Mouse (Mus musculus): ENCODE measurements at regions not wholly inside any gene's neighbourhood (a gene's known extent, or its start where the extent isn't known, plus 50 kb on each side); places are given as distances from the start of the nearest gene placed in this dataset.

DNA sequence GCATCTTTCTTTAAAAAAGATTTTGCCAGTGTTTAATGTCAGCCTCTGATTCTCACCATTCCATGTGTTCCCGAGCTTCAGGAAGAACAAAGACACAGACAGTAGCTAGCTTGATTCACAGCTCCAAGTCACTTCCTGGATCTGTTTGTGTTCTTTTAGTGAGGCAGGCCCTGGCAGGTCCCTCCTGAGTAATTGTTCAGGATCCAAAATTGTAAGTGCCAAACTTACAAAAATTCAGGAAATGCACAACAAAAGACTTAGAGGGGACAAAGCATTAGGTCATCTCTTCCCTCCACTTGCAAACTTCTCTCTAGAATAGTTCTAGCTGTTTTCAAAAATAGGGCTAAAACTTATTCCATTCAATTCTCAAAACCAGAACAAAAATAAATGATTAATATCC, 546.3 kb upstream of the Klf6 start:
- WGBS, result 45% methylated on average over 1 of the region's 1 CpGs
- Histone ChIP-seq H3K27ac (no peak overlapping the region), H3K4me3 (replicated peaks; ENCODE audit: low read length) (no peak overlapping the region), H3K4me2 (replicated peaks) (no peak overlapping the region), H3K36me3 (replicated peaks; ENCODE audit: control insufficient read depth, insufficient read depth) (no peaks in the 10 kb centered on the region), H3K9ac (no peak overlapping the region), H3K27me3 (ENCODE audit: control insufficient read depth, insufficient read depth, low read length) (no peaks in the 10 kb centered on the region), H3K9me3 (ENCODE audit: control insufficient read depth, low read length) (no peaks in the 10 kb centered on the region), H3K4me1 (replicated peaks; ENCODE audit: control insufficient read depth, insufficient read depth, low read length) (no peaks in the 10 kb centered on the region; the same call in 1 of the 2 replicates)
- ATAC-seq (ENCODE audit: low FRiP score) (no peak), DNase-seq (ENCODE audit: low spot score) (no peak)

DNA sequence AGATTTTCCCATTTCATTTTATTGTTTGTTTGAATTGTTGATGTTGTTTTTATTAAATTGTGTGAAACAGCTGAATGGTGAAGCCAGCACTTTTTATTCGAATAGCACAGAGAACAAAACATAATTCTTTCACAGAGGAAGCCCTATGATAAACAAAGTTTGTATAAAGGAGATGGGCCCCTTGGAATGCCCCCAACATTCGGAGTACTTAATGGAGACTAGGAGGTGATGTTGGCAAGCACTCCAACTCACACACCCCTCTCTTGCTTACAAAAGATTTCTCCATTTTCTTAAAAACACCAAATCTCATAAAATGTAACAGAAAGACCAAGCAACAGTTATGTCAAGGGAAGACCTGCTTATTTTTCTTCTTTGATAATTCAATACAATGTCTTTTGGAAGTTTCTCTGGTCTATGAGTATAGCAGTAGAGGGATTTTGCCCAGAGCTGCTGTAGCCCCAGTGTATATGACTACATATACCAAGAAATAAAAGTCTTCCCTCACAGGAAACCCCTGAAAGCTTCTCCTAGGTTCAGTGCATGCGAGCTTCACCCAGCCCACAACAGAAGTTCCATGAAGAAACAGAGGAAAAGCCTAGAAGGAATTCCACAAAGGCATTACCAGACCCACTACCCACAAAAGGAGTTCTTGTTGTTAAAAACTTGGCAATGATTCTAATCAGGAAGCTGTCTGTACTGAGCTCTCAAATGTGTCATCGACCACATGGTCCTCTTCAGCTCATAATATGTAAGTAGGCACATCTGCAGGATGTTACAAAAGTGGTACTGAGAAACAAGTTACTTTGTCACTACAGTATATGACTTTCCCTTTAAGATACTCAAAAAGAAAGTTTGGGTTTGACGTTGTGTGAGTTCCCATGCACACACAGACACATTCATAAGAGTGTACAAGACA, 543.1 kb upstream of the Klf6 start:
- Histone ChIP-seq H3K27me3 (ENCODE audit: control insufficient read depth, insufficient read depth, low read length) (no peaks in the 10 kb centered on the region), H3K4me2 (replicated peaks) (no peak overlapping the region), H3K27ac (no peak overlapping the region), H3K9me3 (ENCODE audit: control insufficient read depth, low read length) (no peaks in the 10 kb centered on the region), H3K9ac (no peak overlapping the region), H3K4me3 (replicated peaks; ENCODE audit: low read length) (no peak overlapping the region), H3K4me1 (replicated peaks; ENCODE audit: control insufficient read depth, insufficient read depth, low read length) (no peaks in the 10 kb centered on the region; the same call in 1 of the 2 replicates), H3K36me3 (replicated peaks; ENCODE audit: control insufficient read depth, insufficient read depth) (no peaks in the 10 kb centered on the region)
- no peak for DNase-seq (ENCODE audit: low spot score)
- no peak for ATAC-seq (ENCODE audit: low FRiP score)
- WGBS, result 83% methylated on average over 5 of the region's 5 CpGs

DNA sequence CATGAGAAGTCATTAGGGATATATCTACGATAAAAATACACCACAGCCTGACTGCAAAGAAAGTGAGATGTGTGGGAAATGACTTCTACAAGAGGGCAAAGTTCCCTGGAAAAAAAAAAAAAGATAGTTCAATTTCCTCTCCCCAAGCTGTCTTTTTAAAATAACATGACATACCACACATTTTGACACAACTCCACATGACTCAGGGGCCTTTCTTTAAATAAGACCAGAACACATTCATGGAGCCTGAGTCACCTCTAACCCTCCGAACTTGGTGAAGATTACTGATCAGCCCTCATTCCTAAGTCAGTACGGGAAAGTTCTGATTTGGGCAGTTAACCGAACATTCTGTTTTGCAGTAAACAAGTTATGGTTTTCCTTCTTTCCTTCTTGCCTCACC, 515.6 kb upstream of the Klf6 start:
- WGBS, result 71% methylated on average over 4 of the region's 4 CpGs
- H3K9ac ChIP-seq, result no peak overlapping the region
- H3K4me2 ChIP-seq (replicated peaks), result no peak overlapping the region
- H3K4me1 ChIP-seq (replicated peaks; ENCODE audit: control insufficient read depth, insufficient read depth, low read length), result no peaks in the 10 kb centered on the region
- H3K9me3 ChIP-seq (ENCODE audit: control insufficient read depth, low read length), result no peaks in the 10 kb centered on the region
- no peak overlapping the region for H3K4me3 ChIP-seq (replicated peaks; ENCODE audit: low read length)
- H3K27me3 ChIP-seq (ENCODE audit: control insufficient read depth, insufficient read depth, low read length), result no peaks in the 10 kb centered on the region
- no peaks in the 10 kb centered on the region for H3K36me3 ChIP-seq (replicated peaks; ENCODE audit: control insufficient read depth, insufficient read depth)
- no peak overlapping the region for H3K27ac ChIP-seq
- DNase-seq (ENCODE audit: low spot score) (no peak), ATAC-seq (ENCODE audit: low FRiP score) (no peak)

DNA sequence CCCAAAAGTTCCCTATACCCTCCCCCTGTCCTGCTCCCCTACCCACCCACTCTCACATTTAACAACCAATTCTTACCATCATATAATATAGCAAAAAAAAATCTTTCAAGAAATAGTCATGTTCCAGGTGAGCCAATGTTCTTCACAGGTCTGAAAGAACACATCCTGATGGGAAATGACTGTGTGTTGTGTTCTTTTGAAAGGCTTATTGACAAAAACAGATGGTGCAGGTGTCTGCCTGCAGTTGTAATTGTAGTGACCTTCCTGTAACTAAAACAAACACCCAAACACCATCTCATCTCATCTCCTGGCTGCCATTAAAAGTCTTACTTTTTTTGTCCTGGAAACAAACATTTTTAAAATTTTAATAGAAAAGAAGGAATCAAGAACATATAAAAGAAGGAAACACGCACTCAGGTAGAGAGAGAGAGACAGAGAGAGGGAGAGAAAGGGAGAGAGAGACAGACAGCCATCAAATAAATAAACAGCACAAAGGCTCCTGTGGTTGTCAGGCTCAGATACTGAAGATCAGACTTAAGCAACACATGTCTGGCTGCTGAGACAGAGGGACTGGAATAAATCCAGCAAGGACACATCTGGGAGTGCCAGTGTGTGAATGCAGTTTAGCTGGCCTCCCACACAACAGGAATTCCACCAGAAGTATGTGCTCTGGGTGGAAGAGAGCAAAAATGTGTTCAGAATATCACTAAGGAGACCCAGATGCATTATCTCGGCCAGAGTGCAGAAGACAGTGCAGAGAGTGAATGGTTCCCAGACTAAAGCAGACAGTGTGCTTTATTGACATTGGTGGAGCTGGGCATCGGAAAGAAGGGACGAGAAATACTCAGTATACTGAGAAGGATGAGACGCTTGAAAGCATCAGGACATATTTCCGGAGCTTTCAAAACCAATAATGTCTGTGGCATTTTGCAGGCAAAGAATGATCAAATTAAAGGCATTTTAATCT, 513.5 kb upstream of the Klf6 start:
- 69% methylated on average over 6 of the region's 6 CpGs for WGBS
- ATAC-seq (ENCODE audit: low FRiP score) (no peak), DNase-seq (ENCODE audit: low spot score) (no peak)
- no peaks in the 10 kb centered on the region for H3K4me1 ChIP-seq (replicated peaks; ENCODE audit: control insufficient read depth, insufficient read depth, low read length)
- no peak overlapping the region for H3K9ac ChIP-seq
- no peak overlapping the region for H3K27ac ChIP-seq
- no peaks in the 10 kb centered on the region for H3K36me3 ChIP-seq (replicated peaks; ENCODE audit: control insufficient read depth, insufficient read depth)
- H3K27me3 ChIP-seq (ENCODE audit: control insufficient read depth, insufficient read depth, low read length), result no peaks in the 10 kb centered on the region
- H3K9me3 ChIP-seq (ENCODE audit: control insufficient read depth, low read length), result no peaks in the 10 kb centered on the region
- no peak overlapping the region for H3K4me3 ChIP-seq (replicated peaks; ENCODE audit: low read length)
- H3K4me2 ChIP-seq (replicated peaks), result no peak overlapping the region

DNA sequence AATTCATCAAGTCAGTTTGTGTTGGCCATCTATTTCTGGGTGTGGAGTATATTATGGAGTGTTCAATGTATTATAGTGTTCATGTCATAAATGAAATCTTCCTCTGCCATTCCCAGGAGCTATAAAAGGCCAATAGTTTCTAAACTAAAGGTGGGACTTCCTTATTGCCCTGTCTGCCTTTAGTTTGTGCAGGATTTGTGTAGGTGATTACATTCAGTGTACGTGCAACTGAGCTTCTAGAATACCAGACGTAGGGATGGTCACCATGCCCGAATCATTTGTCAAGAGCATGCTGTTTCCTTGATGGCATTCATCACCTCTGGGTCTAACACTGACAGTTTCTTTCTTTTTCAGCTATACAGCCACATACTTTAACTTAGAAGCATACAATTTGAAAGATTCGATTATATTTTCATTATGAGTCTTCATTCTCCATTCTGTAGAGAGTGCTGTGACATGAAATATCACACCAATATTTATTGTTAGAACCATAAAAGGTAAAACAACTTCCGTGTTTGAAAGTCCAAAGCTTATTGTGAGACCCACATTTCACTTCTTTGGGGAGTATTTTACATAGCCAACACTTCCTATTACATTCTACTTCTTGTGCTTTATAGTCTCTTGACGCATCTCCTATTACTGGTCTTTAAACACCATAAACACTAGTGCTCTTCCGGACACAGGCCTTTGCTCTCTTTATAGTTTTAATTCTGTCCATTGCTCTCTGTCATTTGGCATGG, 494.1 kb upstream of the Klf6 start:
- Histone ChIP-seq H3K4me1 (replicated peaks; ENCODE audit: control insufficient read depth, insufficient read depth, low read length) (no peaks in the 10 kb centered on the region), H3K9me3 (ENCODE audit: control insufficient read depth, low read length) (no peaks in the 10 kb centered on the region), H3K36me3 (replicated peaks; ENCODE audit: control insufficient read depth, insufficient read depth) (no peaks in the 10 kb centered on the region), H3K4me2 (replicated peaks) (no peak overlapping the region), H3K9ac (no peak overlapping the region), H3K4me3 (replicated peaks; ENCODE audit: low read length) (no peak overlapping the region), H3K27ac (no peak overlapping the region), H3K27me3 (ENCODE audit: control insufficient read depth, insufficient read depth, low read length) (no peaks in the 10 kb centered on the region)
- ATAC-seq (ENCODE audit: low FRiP score) (no peak), DNase-seq (ENCODE audit: low spot score) (no peak)
- 89% methylated on average over 7 of the region's 7 CpGs for WGBS

DNA sequence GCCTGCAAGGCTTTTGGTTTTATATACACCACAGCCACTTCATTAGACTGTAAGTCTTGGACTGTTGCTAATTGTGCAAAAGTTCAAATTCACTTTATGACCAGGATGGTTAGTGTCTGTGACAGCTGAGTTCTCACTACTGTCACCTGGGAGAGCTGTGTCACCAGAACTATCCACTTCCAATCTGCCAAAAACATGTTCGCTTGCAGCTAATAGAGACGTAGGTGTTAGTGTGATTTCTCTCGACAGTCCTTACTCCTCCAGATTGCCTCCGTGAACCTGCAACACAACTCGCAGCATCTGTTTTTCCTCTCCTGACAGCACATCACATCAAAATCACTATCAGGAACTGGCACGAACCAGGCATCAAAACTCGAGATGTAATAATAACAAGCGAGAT, 491.3 kb upstream of the Klf6 start:
- Histone ChIP-seq H3K9ac (no peak overlapping the region), H3K27me3 (ENCODE audit: control insufficient read depth, insufficient read depth, low read length) (no peaks in the 10 kb centered on the region), H3K9me3 (ENCODE audit: control insufficient read depth, low read length) (no peaks in the 10 kb centered on the region), H3K4me1 (replicated peaks; ENCODE audit: control insufficient read depth, insufficient read depth, low read length) (no peaks in the 10 kb centered on the region), H3K4me2 (replicated peaks) (no peak overlapping the region), H3K27ac (no peak overlapping the region), H3K4me3 (replicated peaks; ENCODE audit: low read length) (no peak overlapping the region), H3K36me3 (replicated peaks; ENCODE audit: control insufficient read depth, insufficient read depth) (no peaks in the 10 kb centered on the region)
- DNase-seq (ENCODE audit: low spot score) (no peak), ATAC-seq (ENCODE audit: low FRiP score) (no peak)
- 86% methylated on average over 8 of the region's 8 CpGs for WGBS

DNA sequence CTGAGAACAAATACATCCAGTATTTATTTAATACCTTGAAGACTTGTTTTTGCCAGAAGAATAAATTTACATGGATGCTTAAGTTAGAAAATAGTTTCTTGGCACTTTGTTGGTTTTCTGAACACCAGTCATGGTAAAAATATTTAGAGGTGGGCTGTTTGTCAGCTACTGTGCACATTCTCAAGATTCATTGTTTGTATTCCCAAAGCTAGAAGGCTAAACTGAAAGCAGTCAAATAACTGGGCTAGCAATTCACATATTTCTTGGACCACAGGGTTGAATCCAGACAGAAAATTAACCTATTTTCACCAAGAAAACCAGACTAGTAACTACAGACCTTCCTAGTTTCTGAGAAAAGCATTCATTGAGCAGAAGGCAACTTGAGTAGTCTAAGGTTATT, 488.1 kb upstream of the Klf6 start:
- DNase-seq (ENCODE audit: low spot score), result no peak
- Histone ChIP-seq H3K4me2 (replicated peaks) (no peak overlapping the region), H3K27me3 (ENCODE audit: control insufficient read depth, insufficient read depth, low read length) (no peaks in the 10 kb centered on the region)

DNA sequence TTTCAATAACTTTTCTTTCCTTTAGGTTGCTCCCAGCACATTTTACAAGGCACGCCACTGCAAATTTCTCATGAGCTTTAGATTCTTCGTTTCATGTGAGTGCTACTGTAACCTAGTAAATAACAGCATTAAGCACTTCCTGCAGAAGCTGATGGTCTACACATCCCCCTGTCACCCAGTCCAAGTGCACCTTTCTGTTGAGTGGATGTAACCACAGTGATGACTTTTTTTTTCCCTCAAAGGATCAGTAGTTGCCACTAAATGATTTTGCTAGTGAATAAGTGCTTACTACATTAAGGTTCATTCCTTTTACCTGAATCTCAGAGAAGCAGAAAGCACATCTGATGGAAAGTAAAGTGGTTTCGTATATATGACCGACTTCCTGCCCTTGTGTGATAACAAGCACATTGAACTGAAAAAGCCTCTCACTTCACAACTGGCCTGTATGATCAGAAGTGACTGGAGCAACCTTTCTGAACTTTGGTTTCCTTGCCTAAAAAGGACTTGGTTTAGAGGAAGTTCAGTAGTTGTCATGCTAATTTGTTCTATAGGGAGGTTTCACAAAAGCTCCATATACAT, 453.0 kb upstream of the Klf6 start:
- H3K4me3 ChIP-seq (replicated peaks; ENCODE audit: low read length), result no peak overlapping the region
- H3K4me2 ChIP-seq (replicated peaks), result no peak overlapping the region
- H3K27me3 ChIP-seq (ENCODE audit: control insufficient read depth, insufficient read depth, low read length), result no peaks in the 10 kb centered on the region
- DNase-seq (ENCODE audit: low spot score) (no peak), ATAC-seq (ENCODE audit: low FRiP score) (no peak)
- whole genome bisulfite sequencing, result 89% methylated on average over 4 of the region's 4 CpGs
- H3K9ac ChIP-seq, result no peak overlapping the region
- H3K9me3 ChIP-seq (ENCODE audit: control insufficient read depth, low read length), result no peaks in the 10 kb centered on the region
- no peaks in the 10 kb centered on the region for H3K36me3 ChIP-seq (replicated peaks; ENCODE audit: control insufficient read depth, insufficient read depth)
- H3K27ac ChIP-seq, result no peak overlapping the region
- H3K4me1 ChIP-seq (replicated peaks; ENCODE audit: control insufficient read depth, insufficient read depth, low read length), result no peaks in the 10 kb centered on the region

More for the DNA sequence above, 488.1 kb upstream of the Klf6 start:
- H3K4me3 ChIP-seq (replicated peaks; ENCODE audit: low read length), result no peak overlapping the region
- H3K4me1 ChIP-seq (replicated peaks; ENCODE audit: control insufficient read depth, insufficient read depth, low read length), result no peaks in the 10 kb centered on the region
- H3K27ac ChIP-seq, result no peak overlapping the region
- ATAC-seq (ENCODE audit: low FRiP score), result no peak
- H3K36me3 ChIP-seq (replicated peaks; ENCODE audit: control insufficient read depth, insufficient read depth), result no peaks in the 10 kb centered on the region
- H3K9ac ChIP-seq, result no peak overlapping the region
- no peaks in the 10 kb centered on the region for H3K9me3 ChIP-seq (ENCODE audit: control insufficient read depth, low read length)

Measured in hindbrain, embryonic 14.5 days (tissue).